ENCODE assay signal across 25 mouse cellular contexts in genomic region chr16:12094784-12095315, GRCm38 (mm10).
DNase-seq lines count a peak whose midpoint lies in the region; ATAC-seq and TF ChIP-seq lines count a peak whose summit lies in the region.
"Had no signal": no experiment of that assay in that cellular context is flagged by ENCODE, and none has a peak within 500 bp of the region (broad histone marks: within the 10 kb centered on the region; RNA-seq: fewer than 3 reads in every experiment).

No protein-coding gene starts in this region.

- no peak overlapping the region for H3K27ac ChIP-seq in embryonic facial prominence, embryonic 14.5 days (replicated peaks; ENCODE audit: low read depth, low read length)
- H3K27ac ChIP-seq in embryonic facial prominence, embryonic 10.5 days (replicated peaks) = no peak overlapping the region
- H3K27ac ChIP-seq in hindbrain, postnatal 0 days = no peak overlapping the region
- H3K27ac ChIP-seq in hindbrain, embryonic 13.5 days = no peak overlapping the region
- no peak overlapping the region for H3K27ac ChIP-seq in lung, embryonic 14.5 days (ENCODE audit: low read depth)
- no peak overlapping the region for H3K27ac ChIP-seq in liver, postnatal 0 days (ENCODE audit: low read depth)
- H3K27ac ChIP-seq: embryonic facial prominence, embryonic 12.5 days; hindbrain, embryonic 10.5 days; limb, embryonic 12.5 days; liver, embryonic 15.5 days; midbrain, embryonic 15.5 days had no signal

- H3K4me2 ChIP-seq in embryonic facial prominence, embryonic 14.5 days (ENCODE audit: low read depth, low read length) = no peak overlapping the region
- no peak overlapping the region for H3K4me2 ChIP-seq in hindbrain, postnatal 0 days (ENCODE audit: low read depth, low read length)
- H3K4me2 ChIP-seq in hindbrain, embryonic 13.5 days = no peak overlapping the region
- no peak overlapping the region for H3K4me2 ChIP-seq in lung, embryonic 14.5 days
- H3K4me2 ChIP-seq in liver, postnatal 0 days (ENCODE audit: low read depth, low read length) = no peak overlapping the region
- H3K4me2 ChIP-seq: embryonic facial prominence, embryonic 12.5 days; limb, embryonic 12.5 days; liver, embryonic 15.5 days; midbrain, embryonic 15.5 days had no signal

- WGBS in embryonic facial prominence, embryonic 14.5 days = 55% methylated on average over 7 of the region's 7 CpGs
- WGBS in embryonic facial prominence, embryonic 10.5 days = 81% methylated on average over 7 of the region's 7 CpGs
- WGBS in hindbrain, postnatal 0 days = 55% methylated on average over 7 of the region's 7 CpGs
- 77% methylated on average over 7 of the region's 7 CpGs for WGBS in hindbrain, embryonic 13.5 days
- WGBS in lung, embryonic 14.5 days = 48% methylated on average over 7 of the region's 7 CpGs
- WGBS in liver, postnatal 0 days (ENCODE audit: insufficient replicate concordance) = 83% methylated on average over 7 of the region's 7 CpGs

- no peak overlapping the region for H3K9ac ChIP-seq in embryonic facial prominence, embryonic 14.5 days (ENCODE audit: low read depth, low read length)
- H3K9ac ChIP-seq in hindbrain, postnatal 0 days (replicated peaks; ENCODE audit: low read length) = no peak overlapping the region
- no peak overlapping the region for H3K9ac ChIP-seq in hindbrain, embryonic 13.5 days
- H3K9ac ChIP-seq in lung, embryonic 14.5 days = no peak overlapping the region
- H3K9ac ChIP-seq in liver, postnatal 0 days (replicated peaks) = no peak overlapping the region
- H3K9ac ChIP-seq: embryonic facial prominence, embryonic 12.5 days; limb, embryonic 12.5 days; liver, embryonic 15.5 days; midbrain, embryonic 15.5 days had no signal

- H3K27me3 ChIP-seq in embryonic facial prominence, embryonic 14.5 days (replicated peaks; ENCODE audit: control insufficient read depth, insufficient read depth, low read length) = no peaks in the 10 kb centered on the region
- H3K27me3 ChIP-seq in embryonic facial prominence, embryonic 10.5 days (replicated peaks; ENCODE audit: low read depth, poor library complexity, severe bottlenecking) = no peaks in the 10 kb centered on the region
- H3K27me3 ChIP-seq in hindbrain, postnatal 0 days (ENCODE audit: insufficient read depth, low read length) = no peaks in the 10 kb centered on the region
- no peaks in the 10 kb centered on the region for H3K27me3 ChIP-seq in hindbrain, embryonic 13.5 days
- H3K27me3 ChIP-seq in lung, embryonic 14.5 days (ENCODE audit: insufficient read depth, low read length) = no peaks in the 10 kb centered on the region
- H3K27me3 ChIP-seq in liver, postnatal 0 days (ENCODE audit: insufficient read depth, low read length) = no peaks in the 10 kb centered on the region
- H3K27me3 ChIP-seq: embryonic facial prominence, embryonic 12.5 days; limb, embryonic 12.5 days; liver, embryonic 15.5 days; midbrain, embryonic 15.5 days had no signal

- no peak overlapping the region for H3K4me3 ChIP-seq in embryonic facial prominence, embryonic 14.5 days (ENCODE audit: low read depth, low read length)
- no peak overlapping the region for H3K4me3 ChIP-seq in embryonic facial prominence, embryonic 10.5 days
- no peak overlapping the region for H3K4me3 ChIP-seq in hindbrain, postnatal 0 days (ENCODE audit: low read length)
- H3K4me3 ChIP-seq in hindbrain, embryonic 13.5 days = no peak overlapping the region
- H3K4me3 ChIP-seq in lung, embryonic 14.5 days (ENCODE audit: low read depth, low read length) = no peak overlapping the region
- no peak overlapping the region for H3K4me3 ChIP-seq in liver, postnatal 0 days (ENCODE audit: low read depth, low read length)
- H3K4me3 ChIP-seq: embryonic facial prominence, embryonic 12.5 days; hindbrain, embryonic 10.5 days; limb, embryonic 12.5 days; liver, embryonic 15.5 days; midbrain, embryonic 15.5 days had no signal

- H3K9me3 ChIP-seq in embryonic facial prominence, embryonic 14.5 days (ENCODE audit: control insufficient read depth, low read length) = no peaks in the 10 kb centered on the region
- no peaks in the 10 kb centered on the region for H3K9me3 ChIP-seq in embryonic facial prominence, embryonic 10.5 days
- no peaks in the 10 kb centered on the region for H3K9me3 ChIP-seq in hindbrain, postnatal 0 days (ENCODE audit: low read length)
- H3K9me3 ChIP-seq in hindbrain, embryonic 13.5 days = no peaks in the 10 kb centered on the region
- no peaks in the 10 kb centered on the region for H3K9me3 ChIP-seq in lung, embryonic 14.5 days (ENCODE audit: low read depth, low read length)
- no peaks in the 10 kb centered on the region for H3K9me3 ChIP-seq in liver, postnatal 0 days (ENCODE audit: low read length)
- H3K9me3 ChIP-seq: embryonic facial prominence, embryonic 12.5 days; hindbrain, embryonic 10.5 days; limb, embryonic 12.5 days; liver, embryonic 15.5 days; midbrain, embryonic 15.5 days had no signal

- no peaks in the 10 kb centered on the region for H3K4me1 ChIP-seq in embryonic facial prominence, embryonic 14.5 days (ENCODE audit: control insufficient read depth, insufficient read depth, low read length)
- no peaks in the 10 kb centered on the region for H3K4me1 ChIP-seq in embryonic facial prominence, embryonic 10.5 days
- H3K4me1 ChIP-seq in hindbrain, postnatal 0 days (ENCODE audit: insufficient read depth, low read length) = no peaks in the 10 kb centered on the region; the same call in 1 of the 2 replicates
- peaks cover 7% of the 10 kb centered on the region; the same call in 1 of the 2 replicates for H3K4me1 ChIP-seq in hindbrain, embryonic 13.5 days (replicated peaks)
- no peaks in the 10 kb centered on the region for H3K4me1 ChIP-seq in lung, embryonic 14.5 days (ENCODE audit: insufficient read depth)
- H3K4me1 ChIP-seq in liver, postnatal 0 days (ENCODE audit: insufficient read depth) = no peaks in the 10 kb centered on the region
- H3K4me1 ChIP-seq: embryonic facial prominence, embryonic 12.5 days; hindbrain, embryonic 10.5 days; limb, embryonic 12.5 days; liver, embryonic 15.5 days had no signal

- TF ChIP-seq CTCF in hindbrain, postnatal 0 days (IDR thresholded peaks at IDR 0.05; ENCODE audit: low read depth) = no peak
- TF ChIP-seq CTCF in lung, embryonic 14.5 days (IDR thresholded peaks at IDR 0.05; ENCODE audit: low read depth) = no peak
- no peak for TF ChIP-seq CTCF in liver, postnatal 0 days (IDR thresholded peaks at IDR 0.05; ENCODE audit: low read depth)

- DNase-seq in embryonic facial prominence, embryonic 14.5 days (ENCODE audit: low spot score) = peak; percentile 8
- DNase-seq in embryonic facial prominence, embryonic 10.5 days (ENCODE audit: low spot score) = no peak
- DNase-seq in hindbrain, postnatal 0 days (ENCODE audit: low spot score) = peak; percentile 29
- DNase-seq in lung, embryonic 14.5 days = peak; percentile 30
- DNase-seq in lung, postnatal 4 days = no peak
- DNase-seq in brain, adult 2 months (ENCODE audit: low read depth, low spot score) = peak; percentile 47
- no peak for DNase-seq in liver, postnatal 0 days
- DNase-seq: adrenal gland, adult 8-10 months; cerebellum, adult 11 months; cerebellum, adult 9-10 months; cerebellum, postnatal 36 days; gastrocnemius, postnatal 14 days; heart, postnatal 14 days; kidney, adult 9 months; kidney, postnatal 10 days; spleen, adult 18-20 months; thymus, postnatal 14 days had no signal

- ATAC-seq in embryonic facial prominence, embryonic 14.5 days (ENCODE audit: low read depth) = no peak
- no peak for ATAC-seq in hindbrain, postnatal 0 days
- no peak for ATAC-seq in hindbrain, embryonic 13.5 days (ENCODE audit: low FRiP score)
- no peak for ATAC-seq in lung, embryonic 14.5 days (ENCODE audit: insufficient read depth)
- no peak for ATAC-seq in liver, postnatal 0 days
- ATAC-seq: activated CD4-positive, CD25-positive, alpha-beta regulatory T cell, adult 4 months; intestine, postnatal 0 days; midbrain, embryonic 15.5 days had no signal

- no peak for TF ChIP-seq EP300 in liver, postnatal 0 days (IDR thresholded peaks at IDR 0.05; ENCODE audit: low read depth)

- H3K36me3 ChIP-seq in embryonic facial prominence, embryonic 14.5 days (ENCODE audit: control insufficient read depth, insufficient read depth, low read length) = no peaks in the 10 kb centered on the region
- no peaks in the 10 kb centered on the region for H3K36me3 ChIP-seq in embryonic facial prominence, embryonic 10.5 days (replicated peaks)
- H3K36me3 ChIP-seq in hindbrain, postnatal 0 days (ENCODE audit: insufficient read depth, low read length) = no peaks in the 10 kb centered on the region
- no peaks in the 10 kb centered on the region for H3K36me3 ChIP-seq in hindbrain, embryonic 13.5 days
- no peaks in the 10 kb centered on the region for H3K36me3 ChIP-seq in lung, embryonic 14.5 days (ENCODE audit: insufficient read depth)
- no peaks in the 10 kb centered on the region for H3K36me3 ChIP-seq in liver, postnatal 0 days (replicated peaks; ENCODE audit: insufficient read depth, low read length)
- H3K36me3 ChIP-seq: embryonic facial prominence, embryonic 12.5 days; hindbrain, embryonic 10.5 days; limb, embryonic 12.5 days; liver, embryonic 15.5 days; midbrain, embryonic 15.5 days had no signal

Comparison
In these comparisons a context has a peak if more than half of its experiments do, and no peak if none do; other contexts are left out.
1. DNase-seq: peak in embryonic facial prominence, embryonic 14.5 days (single experiment), hindbrain, postnatal 0 days (single experiment), lung, embryonic 14.5 days (single experiment) and brain, adult 2 months (single experiment); none in embryonic facial prominence, embryonic 10.5 days (single experiment), lung, postnatal 4 days (0 of 2) and liver, postnatal 0 days (single experiment).